Comparison of ENCODE assay signal across 8 mouse cellular contexts in genomic region chr10:80164998-80165344, GRCm38 (mm10). TPM values are rescaled to one million over a fixed set of nuclear protein-coding genes. Genes with fewer than 3 reads are reported as not detected.
A peak's percentile ranks its signal among the peaks of the same experiment; 100 is the strongest.
DNase-seq lines count a peak whose midpoint lies in the region; ATAC-seq and TF ChIP-seq lines count a peak whose summit lies in the region.

No protein-coding gene starts in this region.

- TF ChIP-seq POLR2A in CH12.LX (IDR thresholded peaks at IDR 0.05; ENCODE audit: low read depth, low read length): peak; percentile 53

- H3K36me3 ChIP-seq in CH12.LX (replicated peaks in 1 of 2; ENCODE audit: control insufficient read depth in 1 of 2, insufficient read depth in 1 of 2, low read length in 1 of 2): peaks cover 3 to 7% of the 10 kb centered on the region in 2 experiments
- peaks cover 8% of the 10 kb centered on the region for H3K36me3 ChIP-seq in forebrain, embryonic 13.5 days (ENCODE audit: poor library complexity, severe bottlenecking)
- peaks cover 4% of the 10 kb centered on the region for H3K36me3 ChIP-seq in liver, postnatal 0 days (replicated peaks; ENCODE audit: insufficient read depth, low read length)
- peaks cover 4% of the 10 kb centered on the region for H3K36me3 ChIP-seq in neural tube, embryonic 13.5 days

- peak; percentile 93 for DNase-seq in CH12.LX (ENCODE audit: extremely low read depth)
- peak; percentile 98 to 99 for DNase-seq in heart, postnatal 10 days
- peak; percentile 98 for DNase-seq in layer of hippocampus, adult 11-12 months (ENCODE audit: low spot score)
- peak; percentile 97 for DNase-seq in liver, postnatal 0 days
- peak; percentile 93 for DNase-seq in telencephalon, adult 2 months (ENCODE audit: low read depth, low spot score)

- peaks cover 27 to 76% of the 10 kb centered on the region in 2 experiments for H3K4me1 ChIP-seq in CH12.LX (ENCODE audit: control insufficient read depth in 1 of 2, insufficient read depth in 2 of 2)
- peaks cover 63% of the 10 kb centered on the region for H3K4me1 ChIP-seq in forebrain, embryonic 13.5 days
- peaks cover 75% of the 10 kb centered on the region for H3K4me1 ChIP-seq in liver, postnatal 0 days (ENCODE audit: insufficient read depth)
- peaks cover 76% of the 10 kb centered on the region for H3K4me1 ChIP-seq in neural tube, embryonic 13.5 days (replicated peaks)

- H3K79me2 ChIP-seq in CH12.LX (replicated peaks; ENCODE audit: control insufficient read depth, extremely low read depth, insufficient read depth, poor library complexity, severe bottlenecking): peaks cover 16% of the 10 kb centered on the region

- no peaks in the 10 kb centered on the region for H3K27me3 ChIP-seq in CH12.LX (replicated peaks)
- no peaks in the 10 kb centered on the region for H3K27me3 ChIP-seq in forebrain, embryonic 13.5 days
- H3K27me3 ChIP-seq in liver, postnatal 0 days (ENCODE audit: insufficient read depth, low read length): no peaks in the 10 kb centered on the region
- no peaks in the 10 kb centered on the region for H3K27me3 ChIP-seq in neural tube, embryonic 13.5 days

- peak; percentile 95 to 100 for TF ChIP-seq CTCF in CH12.LX (conservative IDR thresholded peaks at IDR 0.05 in 1 of 2, IDR thresholded peaks at IDR 0.05 in 1 of 2; ENCODE audit: low read depth in 2 of 2, low read length in 2 of 2)
- TF ChIP-seq CTCF in liver, postnatal 0 days (IDR thresholded peaks at IDR 0.05; ENCODE audit: low read depth): peak; percentile 100

- in situ Hi-C loops in CH12.LX (cut with MboI; ENCODE audit: low pct_ligation_motif_present, low pct_unique_long_range_greater_than_20kb, low sequenced_read_pairs): no loop called here

- peak overlapping the region in 2 of 3 experiments; percentile 30 to 61 for H3K4me3 ChIP-seq in CH12.LX (replicated peaks in 1 of 3; ENCODE audit: low read depth in 2 of 3, low read length in 2 of 3, poor library complexity in 1 of 3)
- H3K4me3 ChIP-seq in forebrain, embryonic 13.5 days: peak overlapping the region; percentile 41
- peak overlapping the region; percentile 44 for H3K4me3 ChIP-seq in liver, postnatal 0 days (ENCODE audit: low read depth, low read length)
- peak overlapping the region; percentile 44 for H3K4me3 ChIP-seq in neural tube, embryonic 13.5 days

- peak overlapping the region; percentile 95 for H3K4me2 ChIP-seq in CH12.LX (ENCODE audit: insufficient read depth, low read depth, poor library complexity, severe bottlenecking)
- H3K4me2 ChIP-seq in forebrain, embryonic 13.5 days: peak overlapping the region; percentile 79
- H3K4me2 ChIP-seq in liver, postnatal 0 days (ENCODE audit: low read depth, low read length): peak overlapping the region; percentile 91
- H3K4me2 ChIP-seq in neural tube, embryonic 13.5 days: peak overlapping the region; percentile 89

- no peak for TF ChIP-seq EP300 in CH12.LX (IDR thresholded peaks at IDR 0.05; ENCODE audit: low read length)
- no peak for TF ChIP-seq EP300 in liver, postnatal 0 days (IDR thresholded peaks at IDR 0.05; ENCODE audit: low read depth)

- TF ChIP-seq RAD21 in CH12.LX (IDR thresholded peaks at IDR 0.05; ENCODE audit: low read depth, low read length): peak; percentile 100

- no peak overlapping the region for H3K27ac ChIP-seq in CH12.LX (ENCODE audit: insufficient read depth, low read depth)
- H3K27ac ChIP-seq in forebrain, embryonic 13.5 days: peak overlapping the region; percentile 67
- H3K27ac ChIP-seq in liver, postnatal 0 days (ENCODE audit: low read depth): 0 out of 2 replicates have a peak overlapping the region, but pooled peaks have one; percentile 42
- peak overlapping the region; percentile 92 for H3K27ac ChIP-seq in neural tube, embryonic 13.5 days (replicated peaks)

- peak overlapping the region; percentile 68 for H3K9ac ChIP-seq in CH12.LX (ENCODE audit: insufficient read depth, low read depth)
- H3K9ac ChIP-seq in forebrain, embryonic 13.5 days: peak overlapping the region; percentile 72
- H3K9ac ChIP-seq in liver, postnatal 0 days (replicated peaks): peak overlapping the region; percentile 52
- peak overlapping the region; percentile 84 for H3K9ac ChIP-seq in neural tube, embryonic 13.5 days

- dilution Hi-C loops in CH12.LX (cut with MboI; ENCODE audit: extremely low pct_ligation_motif_present, extremely low pct_unique_long_range_greater_than_20kb, low sequenced_read_pairs): no loop called here

- WGBS in forebrain, embryonic 13.5 days: under 1% methylated on average over 17 of the region's 17 CpGs
- WGBS in liver, postnatal 0 days (ENCODE audit: insufficient replicate concordance): under 1% methylated on average over 17 of the region's 17 CpGs
- WGBS in neural tube, embryonic 13.5 days: 0% methylated on average over 17 of the region's 17 CpGs

- intact Hi-C loops in heart, postnatal 10 days (cut with DNase I): loop anchor here (1.0 kb wide), 1 partner anchor 20 kb away; no protein-coding TSS in a partner anchor

- H3K9me3 ChIP-seq in CH12.LX (replicated peaks; ENCODE audit: low read length): no peaks in the 10 kb centered on the region
- no peaks in the 10 kb centered on the region for H3K9me3 ChIP-seq in forebrain, embryonic 13.5 days (replicated peaks)
- H3K9me3 ChIP-seq in liver, postnatal 0 days (ENCODE audit: low read length): no peaks in the 10 kb centered on the region
- H3K9me3 ChIP-seq in neural tube, embryonic 13.5 days: no peaks in the 10 kb centered on the region

- peak; percentile 54; the same call in 1 of the 2 replicates for ATAC-seq in cerebellum, adult (ENCODE audit: insufficient number of reproducible peaks, low FRiP score, low TSS enrichment)
- ATAC-seq in forebrain, embryonic 13.5 days: peak; percentile 36
- peak; percentile 42 for ATAC-seq in liver, postnatal 0 days
- peak; percentile 23 for ATAC-seq in neural tube, embryonic 13.5 days (ENCODE audit: low read depth)

TF ChIP-seq in CH12.LX, 34 proteins besides CTCF, POLR2A, EP300 and RAD21 (continues in another document):
- TF ChIP-seq ZC3H11A (IDR thresholded peaks at IDR 0.05; ENCODE audit: low read depth, low read length) (peak; percentile 92), RCOR1 (conservative IDR thresholded peaks at IDR 0.05; ENCODE audit: low read depth, low read length) (no peak), HCFC1 (IDR thresholded peaks at IDR 0.05; ENCODE audit: low read depth, low read length) (peak; percentile 58; the same call in 1 of the 2 replicates), KAT2A (IDR thresholded peaks at IDR 0.05; ENCODE audit: insufficient replicate concordance, low read length) (no peak), CHD2 (IDR thresholded peaks at IDR 0.05; ENCODE audit: low read length) (no peak), MEF2A (IDR thresholded peaks at IDR 0.05; ENCODE audit: borderline replicate concordance, low read depth, low read length) (peak; percentile 68), IRF4 (IDR thresholded peaks at IDR 0.05; ENCODE audit: low read depth, low read length) (peak; percentile 76), POLR2AphosphoS2 (IDR thresholded peaks at IDR 0.05; ENCODE audit: low read depth, low read length) (no peak; the same call in 1 of the 2 replicates), MYC (IDR thresholded peaks at IDR 0.05; ENCODE audit: low read depth, low read length) (peak; percentile 63; the same call in 1 of the 2 replicates), NELFE (IDR thresholded peaks at IDR 0.05; ENCODE audit: low read depth, low read length) (peak; percentile 80; the same call in 1 of the 2 replicates)

RNA-seq across cellular contexts. Expression of gene Cirbp, which starts 0.8 kb away (rescaled TPM):
- 28.3 and 34.4 TPM in 2 replicates for total RNA-seq in CH12.LX (2012; rRNA removed)
- total RNA-seq in CH12.LX (2014; rRNA removed): 27.0 and 31.9 TPM in 2 replicates
- 40.2 and 45.9 TPM in 2 replicates for polyA plus RNA-seq in CH12.LX (2012; ENCODE audit: insufficient read length, low read depth)
- polyA plus RNA-seq in forebrain, embryonic 13.5 days (2015; fragmentation: Nextera tagmentation; extraction: Ambion mirVana): 274 and 308 TPM in 2 replicates
- 100 to 1,000 TPM; 113 to 134 TPM for total RNA-seq in heart, postnatal 10 days (2021)
- 87.0 and 93.3 TPM in 2 replicates for polyA plus RNA-seq in liver, postnatal 0 days (2015; fragmentation: Nextera tagmentation; extraction: Ambion mirVana)
- 325 and 351 TPM in 2 replicates for polyA plus RNA-seq in neural tube, embryonic 13.5 days (2015; fragmentation: Nextera tagmentation; extraction: Ambion mirVana)

RNA-seq across cellular contexts. Expression of gene 1600002K03Rik, which starts 7.8 kb away (rescaled TPM):
- total RNA-seq in CH12.LX (2012; rRNA removed): 30.5 and 37.7 TPM in 2 replicates
- 34.3 and 40.2 TPM in 2 replicates for total RNA-seq in CH12.LX (2014; rRNA removed)
- polyA plus RNA-seq in CH12.LX (2012; ENCODE audit: insufficient read length, low read depth): 19.3 and 21.9 TPM in 2 replicates
- 12.2 and 12.6 TPM in 2 replicates for polyA plus RNA-seq in forebrain, embryonic 13.5 days (2015; fragmentation: Nextera tagmentation; extraction: Ambion mirVana)
- 1 to 10 TPM; 3.1 to 3.4 TPM for total RNA-seq in heart, postnatal 10 days (2021)
- 6.7 and 6.8 TPM in 2 replicates for polyA plus RNA-seq in liver, postnatal 0 days (2015; fragmentation: Nextera tagmentation; extraction: Ambion mirVana)
- polyA plus RNA-seq in neural tube, embryonic 13.5 days (2015; fragmentation: Nextera tagmentation; extraction: Ambion mirVana): 11.4 and 16.3 TPM in 2 replicates

RNA-seq across cellular contexts. Expression of gene Efna2, which starts 14.3 kb away (rescaled TPM):
- total RNA-seq in CH12.LX (2012; rRNA removed): 0.63 and 1.5 TPM in 2 replicates
- 0.23 and 0.34 TPM in 2 replicates for total RNA-seq in CH12.LX (2014; rRNA removed)
- 0.45 and 0.86 TPM in 2 replicates for polyA plus RNA-seq in CH12.LX (2012; ENCODE audit: insufficient read length, low read depth)
- 17.7 and 19.5 TPM in 2 replicates for polyA plus RNA-seq in forebrain, embryonic 13.5 days (2015; fragmentation: Nextera tagmentation; extraction: Ambion mirVana)
- total RNA-seq in heart, postnatal 10 days (2021): 1 to 10 TPM; 1.4 to 1.7 TPM
- polyA plus RNA-seq in liver, postnatal 0 days (2015; fragmentation: Nextera tagmentation; extraction: Ambion mirVana): 0.15 and 0.18 TPM in 2 replicates
- 34.0 and 34.8 TPM in 2 replicates for polyA plus RNA-seq in neural tube, embryonic 13.5 days (2015; fragmentation: Nextera tagmentation; extraction: Ambion mirVana)

RNA-seq across cellular contexts. Expression of gene Midn, which starts 16.9 kb away (rescaled TPM):
- total RNA-seq in CH12.LX (2012; rRNA removed) (11.6 and 16.2 TPM in 2 replicates), CH12.LX (2014; rRNA removed) (3.9 and 4.7 TPM in 2 replicates)
- 25.2 and 33.2 TPM in 2 replicates for polyA plus RNA-seq in CH12.LX (2012; ENCODE audit: insufficient read length, low read depth)
- 35.1 and 37.9 TPM in 2 replicates for polyA plus RNA-seq in forebrain, embryonic 13.5 days (2015; fragmentation: Nextera tagmentation; extraction: Ambion mirVana)
- 100 to 1,000 TPM; 132 to 190 TPM for total RNA-seq in heart, postnatal 10 days (2021)
- 3.0 and 4.3 TPM in 2 replicates for polyA plus RNA-seq in liver, postnatal 0 days (2015; fragmentation: Nextera tagmentation; extraction: Ambion mirVana)
- 31.0 and 35.8 TPM in 2 replicates for polyA plus RNA-seq in neural tube, embryonic 13.5 days (2015; fragmentation: Nextera tagmentation; extraction: Ambion mirVana)

RNA-seq across cellular contexts. Expression of gene Cbarp, which starts 24.3 kb away (rescaled TPM):
- total RNA-seq in CH12.LX (2012; rRNA removed) (2.3 and 2.6 TPM in 2 replicates), CH12.LX (2014; rRNA removed) (0.09 and 0.19 TPM in 2 replicates)
- polyA plus RNA-seq in CH12.LX (2012; ENCODE audit: insufficient read length, low read depth): 1.7 and 2.4 TPM in 2 replicates
- polyA plus RNA-seq in forebrain, embryonic 13.5 days (2015; fragmentation: Nextera tagmentation; extraction: Ambion mirVana): 21.2 and 26.8 TPM in 2 replicates
- total RNA-seq in heart, postnatal 10 days (2021): 1 to 10 TPM; 3.2 to 4.1 TPM
- 0.11 and 0.18 TPM in 2 replicates for polyA plus RNA-seq in liver, postnatal 0 days (2015; fragmentation: Nextera tagmentation; extraction: Ambion mirVana)
- 53.9 and 55.1 TPM in 2 replicates for polyA plus RNA-seq in neural tube, embryonic 13.5 days (2015; fragmentation: Nextera tagmentation; extraction: Ambion mirVana)

Comparison
In these comparisons a context has a peak if more than half of its experiments do, and no peak if none do; other contexts are left out.
1. RNA of gene Efna2, which starts 14.3 kb away (polyA plus RNA-seq): 34.0 to 34.8 TPM in neural tube, embryonic 13.5 days and 17.7 to 19.5 TPM in forebrain, embryonic 13.5 days; 0.45 to 0.86 TPM in CH12.LX and 0.15 to 0.18 TPM in liver, postnatal 0 days; every median in the first group is over 10 times any median in the second.
2. Peak in every context shown above with its lines, with median percentiles within 50 percentile points of each other: DNase-seq, H3K4me2 ChIP-seq, H3K4me3 ChIP-seq, H3K9ac ChIP-seq and ATAC-seq.